Mouse (Mus musculus) neural tube, embryonic 14.5 days (tissue): ENCODE results near the gene Gm10715. TPM values are rescaled to one million over a fixed set of nuclear protein-coding genes. Genes with fewer than 3 reads are reported as not detected.
"Not testable (repeated sequence)": the region's sequence is repeated elsewhere in the genome, so short reads cannot be mapped to it uniquely, and the experiment has no call there.

Experiments used
- ATAC-seq: fragments of 200-750 bp; cut with Nextera tagmentation; 2 replicates; pipeline ENCODE4 v1.8.0; 2017; ENCODE audit warnings: low read depth, mild to moderate bottlenecking, moderate TSS enrichment, moderate library complexity
- H3K27ac ChIP-seq: fragments of 300-500 bp; sonication (generic); 2 replicates; pipeline ENCODE4 v1.5.1; 2014; ENCODE audit warnings: low read depth, mild to moderate bottlenecking, control low read depth, low read length, moderate library complexity, mixed read lengths
- H3K27me3 ChIP-seq: fragments of 300-500 bp; sonication (generic); 2 replicates; pipeline ENCODE4 v1.6.1; 2014; ENCODE audit warnings: low read length; ENCODE audit not compliant: control insufficient read depth, insufficient read depth
- H3K36me3 ChIP-seq: fragments of 300-500 bp; sonication (generic); 2 replicates; pipeline ENCODE4 v1.6.1; 2014; ENCODE audit warnings: low read length, mixed read lengths; ENCODE audit not compliant: control insufficient read depth, insufficient read depth
- H3K4me1 ChIP-seq: fragments of 300-500 bp; sonication (generic); 2 replicates; pipeline ENCODE4 v1.6.1; 2014; ENCODE audit warnings: low read length; ENCODE audit not compliant: control insufficient read depth, insufficient read depth
- H3K4me2 ChIP-seq: fragments of 300-500 bp; sonication (generic); 2 replicates; pipeline ENCODE4 v1.6.1; 2014; ENCODE audit warnings: mild to moderate bottlenecking, low read depth, low read length, control low read depth
- H3K4me3 ChIP-seq: fragments of 300-500 bp; sonication (generic); 2 replicates; pipeline ENCODE4 v1.5.1; 2014; ENCODE audit warnings: low read depth, low read length, control low read depth, mixed read lengths
- H3K9ac ChIP-seq: fragments of 300-500 bp; sonication (generic); replicated peaks from 2 replicates; pipeline ENCODE4 v1.6.1; 2014; ENCODE audit warnings: low read depth, mild to moderate bottlenecking, control low read depth, low read length, mixed read lengths
- H3K9me3 ChIP-seq: fragments of 300-500 bp; sonication (generic); 2 replicates; pipeline ENCODE4 v1.6.1; 2016; ENCODE audit warnings: low read length; ENCODE audit not compliant: control insufficient read depth
- WGBS: fragments of 180-500 bp; shearing (Covaris S2); extraction: QIAGEN DNeasy Blood & Tissue Kit; methylation state at CpG from one replicate; pipeline ENCODE4 v1.1.7; 2014; 5-methylcytosine and 5-hydroxymethylcytosine counted together
- polyA plus RNA-seq: library from polyadenylated mRNA; unstranded; fragments of >200 nt; fragmentation: Nextera tagmentation; extraction: Ambion mirVana; gene quantifications from 2 replicates; pipeline ENCODE4 v1.2.1, GENCODE M21; 2014

Gene Gm10715
- polyA plus RNA-seq, result not detected in 2 replicates

DNA sequence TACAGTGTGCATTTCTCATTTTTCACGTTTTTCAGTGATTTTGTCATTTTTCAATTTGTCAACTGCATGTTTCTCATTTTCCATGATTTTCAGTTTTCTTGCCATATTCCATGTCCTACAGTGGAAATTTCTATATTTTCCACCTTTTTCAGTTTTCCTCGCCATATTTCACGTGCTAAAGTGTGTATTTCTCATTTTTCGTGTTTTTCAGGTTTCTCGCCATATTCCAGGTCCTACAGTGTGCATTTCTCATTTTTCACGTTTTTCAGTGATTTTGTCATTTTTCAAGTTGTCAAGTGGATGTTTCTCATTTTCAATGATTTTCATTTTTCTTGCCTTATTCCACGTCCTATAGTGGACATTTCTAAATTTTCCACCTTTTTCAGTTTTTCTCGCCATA is at the start of gene Gm10715:
Gene Gm10715 (plus strand): TSS at position 301 of the 400 bp plus-strand sequence.
- H3K4me1 ChIP-seq, H3K4me2 ChIP-seq, H3K27me3 ChIP-seq, H3K36me3 ChIP-seq, H3K27ac ChIP-seq, H3K9me3 ChIP-seq, ATAC-seq, H3K9ac ChIP-seq, H3K4me3 ChIP-seq: not testable (repeated sequence)
- WGBS, result 72% methylated on average over 6 of the region's 8 CpGs

DNA sequence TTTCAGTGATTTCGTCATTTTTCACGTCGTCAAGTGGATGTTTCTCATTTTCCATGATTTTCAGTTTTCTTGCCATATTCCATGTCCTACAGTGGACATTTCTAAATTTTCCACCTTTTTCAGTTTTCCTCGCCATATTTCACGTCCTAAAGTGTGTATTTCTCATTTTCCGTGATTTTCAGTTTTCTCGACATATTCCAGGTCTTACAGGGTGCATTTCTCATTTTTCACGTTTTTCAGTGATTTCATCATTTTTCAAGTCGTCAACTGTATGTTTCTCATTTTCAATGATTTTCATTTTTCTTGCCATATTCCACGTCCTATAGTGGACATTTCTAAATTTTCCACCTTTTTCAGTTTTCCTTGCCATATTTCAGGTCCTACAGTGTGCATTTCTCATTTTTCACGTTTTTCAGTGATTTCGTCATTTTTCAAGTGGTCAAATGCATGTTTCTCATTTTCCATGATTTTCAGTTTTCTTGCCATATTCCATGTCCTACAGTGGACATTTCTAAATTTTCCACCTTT is 36.2 kb upstream of the Gm10715 start, which contains the start of gene Gm10722:
Gene Gm10722 (plus strand): TSS at position 478 of the 528 bp plus-strand sequence.
- not testable (repeated sequence) for H3K4me3 ChIP-seq, H3K9me3 ChIP-seq, H3K9ac ChIP-seq, H3K4me2 ChIP-seq, H3K4me1 ChIP-seq, H3K27ac ChIP-seq, H3K36me3 ChIP-seq, ATAC-seq, H3K27me3 ChIP-seq
- 69% methylated on average over 12 of the region's 12 CpGs for WGBS

DNA sequence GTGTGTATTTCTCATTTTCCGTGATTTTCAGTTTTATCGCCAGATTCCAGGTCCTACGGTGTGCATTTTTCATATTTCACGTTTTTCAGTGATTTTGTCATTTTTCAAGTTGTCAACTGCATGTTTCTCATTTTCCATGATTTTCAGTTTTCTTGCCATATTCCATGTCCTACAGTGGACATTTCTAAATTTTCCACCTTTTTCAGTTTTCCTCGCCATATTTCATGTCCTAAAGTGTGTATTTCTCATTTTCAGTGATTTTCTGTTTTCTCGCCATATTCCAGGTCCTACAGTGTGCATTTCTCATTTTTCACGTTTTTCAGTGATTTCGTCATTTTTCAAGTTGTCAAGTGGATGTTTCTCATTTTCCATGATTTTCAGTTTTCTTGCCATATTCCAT is 35.7 kb upstream of the Gm10715 start:
- 66% methylated on average over 8 of the region's 8 CpGs for WGBS
- not testable (repeated sequence) for H3K4me3 ChIP-seq, H3K9ac ChIP-seq, H3K4me1 ChIP-seq, H3K27me3 ChIP-seq, ATAC-seq, H3K4me2 ChIP-seq, H3K36me3 ChIP-seq, H3K9me3 ChIP-seq, H3K27ac ChIP-seq

DNA sequence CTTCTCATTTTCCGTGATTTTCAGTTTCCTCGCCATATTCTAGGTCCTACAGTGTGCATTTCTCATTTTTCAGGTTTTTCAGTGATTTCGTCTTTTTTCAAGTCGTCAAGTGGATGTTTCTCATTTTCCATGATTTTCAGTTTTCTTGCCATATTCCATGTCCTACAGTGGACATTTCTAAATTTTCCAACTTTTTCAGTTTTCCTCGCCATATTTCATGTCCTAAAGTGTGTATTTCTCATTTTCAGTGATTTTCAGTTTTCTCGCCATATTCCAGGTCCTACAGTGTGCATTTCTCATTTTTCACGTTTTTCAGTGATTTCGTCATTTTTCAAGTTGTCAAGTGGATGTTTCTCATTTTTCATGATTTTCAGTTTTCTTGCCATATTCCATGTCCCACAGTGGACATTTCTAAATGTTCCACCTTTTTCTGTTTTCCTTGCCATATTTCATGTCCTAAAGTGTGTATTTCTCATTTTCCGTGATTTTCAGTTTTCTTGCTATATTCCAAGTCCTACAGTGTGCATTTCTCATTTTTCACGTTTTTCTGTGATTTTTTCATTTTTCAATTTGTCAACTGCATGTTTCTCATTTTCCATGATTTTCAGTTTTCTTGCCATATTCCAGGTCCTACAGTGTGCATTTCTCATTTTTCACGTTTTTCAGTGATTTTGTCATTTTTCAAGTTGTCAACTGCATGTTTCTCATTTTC is 34.6 kb upstream of the Gm10715 start:
- WGBS, result 62% methylated on average over 8 of the region's 11 CpGs
- H3K36me3 ChIP-seq, H3K27me3 ChIP-seq, H3K4me3 ChIP-seq, H3K9ac ChIP-seq, H3K4me1 ChIP-seq, H3K9me3 ChIP-seq, H3K4me2 ChIP-seq, H3K27ac ChIP-seq: not testable (repeated sequence)
- ATAC-seq, result peak; percentile 90

GRCm38 (mm10) chr9:3002794-3003396 is 33.8 kb upstream of the Gm10715 start, which contains the start of gene Gm11168:
Gene Gm11168 (plus strand): TSS chr9:3003346.
- 74% methylated on average over 6 of the region's 14 CpGs for WGBS

DNA sequence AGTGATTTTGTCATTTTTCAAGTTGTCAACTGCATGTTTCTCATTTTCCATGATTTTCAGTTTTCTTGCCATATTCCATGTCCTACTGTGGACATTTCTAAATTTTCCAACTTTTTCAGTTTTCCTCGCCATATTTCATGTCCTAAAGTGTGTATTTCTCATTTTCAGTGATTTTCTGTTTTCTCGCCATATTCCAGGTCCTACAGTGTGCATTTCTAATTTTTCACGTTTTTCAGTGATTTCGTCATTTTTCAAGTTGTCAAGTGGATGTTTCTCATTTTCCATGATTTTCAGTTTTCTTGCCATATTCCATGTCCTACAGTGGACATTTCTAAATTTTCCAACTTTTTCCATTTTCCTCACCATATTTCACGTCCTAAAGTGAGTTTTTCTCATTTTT is 30.5 kb upstream of the Gm10715 start:
- ATAC-seq, H3K9me3 ChIP-seq, H3K4me1 ChIP-seq, H3K27ac ChIP-seq, H3K9ac ChIP-seq, H3K4me3 ChIP-seq, H3K36me3 ChIP-seq, H3K4me2 ChIP-seq, H3K27me3 ChIP-seq: not testable (repeated sequence)
- WGBS, result 83% methylated on average over 1 of the region's 5 CpGs

More at GRCm38 (mm10) chr9:3002794-3003396, 33.8 kb upstream of the Gm10715 start, which contains the start of gene Gm11168:
- H3K36me3 ChIP-seq, H3K27me3 ChIP-seq, ATAC-seq, H3K9ac ChIP-seq, H3K4me1 ChIP-seq, H3K4me2 ChIP-seq, H3K27ac ChIP-seq, H3K4me3 ChIP-seq, H3K9me3 ChIP-seq: not testable (repeated sequence)

GRCm38 (mm10) chr9:3006636-3007035 is 30.0 kb upstream of the Gm10715 start:
- peak; percentile 71 for ATAC-seq
- H3K27me3 ChIP-seq, H3K4me3 ChIP-seq, H3K27ac ChIP-seq, H3K36me3 ChIP-seq, H3K9ac ChIP-seq, H3K4me1 ChIP-seq, H3K4me2 ChIP-seq, H3K9me3 ChIP-seq: not testable (repeated sequence)
- WGBS, result 66% methylated on average over 7 of the region's 8 CpGs

DNA sequence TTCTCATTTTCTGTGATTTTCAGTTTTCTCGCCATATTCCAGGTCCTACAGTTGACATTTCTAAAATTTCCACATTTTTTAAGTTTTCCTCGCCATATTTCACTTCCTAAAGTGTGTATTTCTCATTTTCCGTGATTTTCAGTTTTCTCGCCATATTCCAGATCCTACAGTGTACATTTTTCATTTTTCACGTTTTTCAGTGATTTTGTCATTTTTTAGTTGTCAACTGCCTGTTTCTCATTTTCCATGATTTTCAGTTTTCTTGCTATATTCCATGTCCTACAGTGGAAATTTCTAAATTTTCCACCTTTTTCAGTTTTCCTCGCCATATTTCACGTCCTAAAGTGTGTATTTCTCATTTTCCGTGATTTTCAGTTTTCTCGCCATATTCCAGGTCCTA is 29.4 kb upstream of the Gm10715 start:
- H3K36me3 ChIP-seq, H3K27ac ChIP-seq, H3K4me3 ChIP-seq, H3K9ac ChIP-seq, H3K4me2 ChIP-seq, H3K9me3 ChIP-seq, H3K27me3 ChIP-seq, H3K4me1 ChIP-seq: not testable (repeated sequence)
- 73% methylated on average over 6 of the region's 9 CpGs for WGBS
- ATAC-seq, result 0 out of 2 replicates have a peak, but pooled peaks have one; percentile 25

DNA sequence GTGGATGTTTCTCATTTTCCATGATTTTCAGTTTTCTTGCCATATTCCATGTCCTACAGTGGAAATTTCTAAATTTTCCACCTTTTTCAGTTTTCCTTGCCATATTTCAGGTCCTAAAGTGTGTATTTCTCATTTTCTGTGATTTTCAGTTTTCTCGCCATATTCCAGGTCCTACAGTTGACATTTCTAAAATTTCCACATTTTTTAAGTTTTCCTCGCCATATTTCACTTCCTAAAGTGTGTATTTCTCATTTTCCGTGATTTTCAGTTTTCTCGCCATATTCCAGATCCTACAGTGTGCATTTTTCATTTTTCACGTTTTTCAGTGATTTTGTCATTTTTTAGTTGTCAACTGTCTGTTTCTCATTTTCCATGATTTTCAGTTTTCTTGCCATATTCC is 27.3 kb upstream of the Gm10715 start:
- H3K9ac ChIP-seq, H3K4me2 ChIP-seq, H3K9me3 ChIP-seq, H3K4me1 ChIP-seq, H3K27ac ChIP-seq, H3K27me3 ChIP-seq, H3K4me3 ChIP-seq, H3K36me3 ChIP-seq: not testable (repeated sequence)
- peak; percentile 59 for ATAC-seq
- no CpG with 5 or more reads among the region's 5 CpGs for WGBS
